Mouse (Mus musculus) cortical plate, adult 2 months (tissue): ENCODE results near the gene Gnat1.

Experiments
- CTCF ChIP-seq: fragments of 200-500 bp; IDR thresholded peaks from 2 replicates; pipeline ENCODE4 v1.5.1; 2011; ENCODE audit warnings: mild to moderate bottlenecking, control low read depth, low read length; ENCODE audit not compliant: insufficient read depth; ENCODE audit errors: extremely low read depth
- POLR2A ChIP-seq: fragments of 200-500 bp; IDR thresholded peaks from 2 replicates; pipeline ENCODE4 v1.6.1; 2011; ENCODE audit warnings: mild to moderate bottlenecking, low read length, control low read depth; ENCODE audit not compliant: insufficient read depth; ENCODE audit errors: extremely low read depth

DNA sequence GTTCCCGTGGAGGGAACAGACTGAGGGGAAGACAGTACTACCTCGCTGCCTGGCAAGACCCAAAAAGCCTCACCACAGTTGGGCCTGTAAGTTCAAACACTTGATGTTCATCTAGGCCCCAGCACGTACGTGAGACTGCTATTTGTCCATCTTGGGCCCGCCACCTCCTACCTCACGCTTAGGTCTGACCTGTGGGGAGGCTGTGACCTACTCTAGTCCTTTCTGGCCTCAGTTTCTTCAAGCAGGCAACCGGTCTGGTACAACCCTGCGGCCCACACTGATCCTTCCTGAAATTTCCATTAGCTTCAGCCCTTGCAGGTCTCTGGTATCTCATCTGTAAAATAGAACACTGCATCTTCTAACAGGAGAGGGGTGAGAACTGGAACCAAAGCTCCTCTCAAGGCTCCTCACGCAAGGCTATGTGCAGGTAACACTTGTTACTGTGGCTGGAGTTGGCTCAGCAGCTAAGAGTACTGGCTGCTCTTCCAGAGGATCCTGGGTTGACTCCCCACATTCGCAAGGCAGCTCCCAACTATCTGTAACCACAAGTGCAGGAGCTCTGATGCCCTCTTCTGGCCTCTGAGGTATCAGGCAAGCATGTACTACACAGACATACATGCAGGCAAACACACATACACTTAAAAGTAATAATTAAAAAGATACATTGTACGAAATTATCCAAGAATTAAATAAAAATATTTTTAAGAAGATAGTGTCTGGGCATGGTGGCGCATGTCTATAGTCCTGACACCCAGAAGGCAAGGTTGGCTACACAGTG is 54.0 kb downstream of the Gnat1 start:
- TF ChIP-seq CTCF (0 out of 2 replicates have a peak, but pooled peaks have one; percentile 17), POLR2A (no peak)
